Mouse (Mus musculus) limb, embryonic 11.5 days (tissue): ENCODE measurements around the gene Fbxw7. TPM values are rescaled to one million over a fixed set of nuclear protein-coding genes. Genes with fewer than 3 reads are reported as not detected.

Experiments used
- ATAC-seq: fragments of 200-750 bp; cut with Nextera tagmentation; 2 replicates; pipeline ENCODE4 v1.8.0; 2017; ENCODE audit warnings: low read depth; ENCODE audit not compliant: insufficient number of reproducible peaks, low FRiP score, low TSS enrichment
- DNase-seq: peaks from one replicate; pipeline ENCODE4 v3.0.0-alpha.2; 2015; ENCODE audit warnings: low spot score
- H3K27ac ChIP-seq: fragments of 300-500 bp; sonication (generic); replicated peaks from 2 replicates; pipeline ENCODE4 v1.5.1; 2014; ENCODE audit warnings: low read depth, mild to moderate bottlenecking, low read length
- H3K27me3 ChIP-seq: fragments of 300-500 bp; sonication (generic); 2 replicates; pipeline ENCODE4 v1.6.1; 2014; ENCODE audit warnings: mild to moderate bottlenecking, low read length, mixed read lengths; ENCODE audit not compliant: control insufficient read depth, insufficient read depth
- H3K36me3 ChIP-seq: fragments of 300-500 bp; sonication (generic); 2 replicates; pipeline ENCODE4 v1.6.1; 2014; ENCODE audit warnings: mild to moderate bottlenecking, low read length, moderate library complexity, mixed read lengths; ENCODE audit not compliant: control insufficient read depth, insufficient read depth
- H3K4me1 ChIP-seq: fragments of 300-500 bp; sonication (generic); 2 replicates; pipeline ENCODE4 v1.6.1; 2014; ENCODE audit warnings: low read length, mixed read lengths; ENCODE audit not compliant: control insufficient read depth, insufficient read depth
- H3K4me2 ChIP-seq: fragments of 300-500 bp; sonication (generic); 2 replicates; pipeline ENCODE4 v1.6.1; 2014; ENCODE audit warnings: low read depth, mild to moderate bottlenecking, moderate library complexity; ENCODE audit not compliant: severe bottlenecking
- H3K4me3 ChIP-seq: fragments of 300-500 bp; sonication (generic); 2 replicates; pipeline ENCODE4 v1.5.1; 2014; ENCODE audit warnings: low read depth, low read length
- H3K9ac ChIP-seq: fragments of 300-500 bp; sonication (generic); 2 replicates; pipeline ENCODE4 v1.6.1; 2014; ENCODE audit warnings: mild to moderate bottlenecking, low read length
- H3K9me3 ChIP-seq: fragments of 300-500 bp; sonication (generic); 2 replicates; pipeline ENCODE4 v1.6.1; 2016; ENCODE audit warnings: low read length; ENCODE audit not compliant: control insufficient read depth
- WGBS: fragments of 180-500 bp; shearing (Covaris S2); extraction: QIAGEN DNeasy Blood & Tissue Kit; methylation state at CpG from one replicate; pipeline ENCODE4 v1.1.7; 2014; 5-methylcytosine and 5-hydroxymethylcytosine counted together
- polyA plus RNA-seq: library from polyadenylated mRNA; unstranded; fragments of >200 nt; fragmentation: Nextera tagmentation; extraction: Ambion mirVana; gene quantifications from 2 replicates; pipeline ENCODE4 v1.2.1, GENCODE M21; 2014

The Fbxw7 gene
- polyA plus RNA-seq, 1 experiment from 2014 or later = 8.5 TPM

DNA sequence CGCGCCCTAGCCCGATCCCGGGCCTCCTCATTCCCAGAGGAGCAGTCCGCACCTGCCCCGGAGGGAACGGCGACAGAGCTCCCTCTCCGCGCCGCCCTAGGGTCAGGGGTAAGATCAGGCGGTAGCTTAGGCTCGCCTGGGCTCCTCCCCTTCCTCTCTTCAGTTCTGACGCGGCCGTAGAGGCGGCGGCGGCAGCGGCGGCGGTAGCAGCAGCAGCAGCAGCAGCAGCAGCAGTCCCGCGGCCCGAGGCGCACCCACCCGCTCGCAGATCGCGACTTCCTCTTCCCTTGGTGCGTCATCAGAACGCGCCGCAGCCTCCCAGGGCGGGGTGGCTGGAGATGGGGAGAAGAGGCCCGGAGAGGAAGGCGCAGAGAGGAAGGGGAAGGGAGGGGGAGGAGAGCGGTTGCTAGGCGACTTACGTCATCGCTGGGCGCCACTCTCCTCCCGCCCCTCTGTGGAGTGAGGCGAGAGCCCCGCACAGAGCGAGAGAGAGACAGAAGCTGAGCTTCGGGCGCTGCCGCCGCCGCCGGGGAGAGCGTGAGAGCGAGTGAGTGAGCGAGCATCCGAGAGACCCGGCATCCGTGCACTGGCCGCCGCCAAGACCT, 809 bp upstream of the Fbxw7 start:
- Histone ChIP-seq H3K27me3 (no peaks in the 10 kb centered on the region), H3K9me3 (no peaks in the 10 kb centered on the region), H3K4me3 (peak overlapping the region; percentile 97), H3K4me1 (peaks cover 12% of the 10 kb centered on the region; the same call in 1 of the 2 replicates), H3K27ac (peak overlapping the region; percentile 84), H3K9ac (peak overlapping the region; percentile 85), H3K36me3 (no peaks in the 10 kb centered on the region), H3K4me2 (peak overlapping the region; percentile 100)
- WGBS = under 1% methylated on average over 43 of the region's 60 CpGs
- ATAC-seq (peak; percentile 98), DNase-seq (peak; percentile 100)

DNA sequence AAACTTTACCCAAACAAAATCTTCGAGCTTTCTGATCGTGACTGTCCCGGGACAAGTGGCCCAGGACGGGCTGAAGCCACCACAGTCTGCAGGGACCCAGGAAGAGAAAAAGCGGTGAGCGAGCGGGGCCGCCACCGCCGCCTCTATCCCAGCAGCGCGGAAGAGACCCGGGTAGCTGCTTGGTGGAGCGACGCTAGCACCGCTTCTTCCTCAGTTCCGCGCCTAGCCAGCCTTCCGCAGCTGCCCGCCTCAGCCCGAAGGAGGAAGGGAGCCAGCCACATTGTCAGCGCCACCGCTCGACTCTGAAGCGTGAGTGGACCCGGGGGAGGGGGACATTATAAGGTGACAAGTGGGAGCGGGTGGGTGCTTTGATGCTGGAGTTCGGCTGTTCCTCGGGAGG, 393 bp downstream of the Fbxw7 start:
- peak overlapping the region; percentile 97 for H3K4me3 ChIP-seq
- no peaks in the 10 kb centered on the region for H3K36me3 ChIP-seq
- H3K4me2 ChIP-seq = peak overlapping the region; percentile 100
- H3K4me1 ChIP-seq = peaks cover 12% of the 10 kb centered on the region; the same call in 1 of the 2 replicates
- H3K27me3 ChIP-seq = no peaks in the 10 kb centered on the region
- no peaks in the 10 kb centered on the region for H3K9me3 ChIP-seq
- under 1% methylated on average over 29 of the region's 29 CpGs for WGBS
- DNase-seq (peak; percentile 50), ATAC-seq (no peak)
- peak overlapping the region; percentile 85 for H3K9ac ChIP-seq
- H3K27ac ChIP-seq = no peak overlapping the region

DNA sequence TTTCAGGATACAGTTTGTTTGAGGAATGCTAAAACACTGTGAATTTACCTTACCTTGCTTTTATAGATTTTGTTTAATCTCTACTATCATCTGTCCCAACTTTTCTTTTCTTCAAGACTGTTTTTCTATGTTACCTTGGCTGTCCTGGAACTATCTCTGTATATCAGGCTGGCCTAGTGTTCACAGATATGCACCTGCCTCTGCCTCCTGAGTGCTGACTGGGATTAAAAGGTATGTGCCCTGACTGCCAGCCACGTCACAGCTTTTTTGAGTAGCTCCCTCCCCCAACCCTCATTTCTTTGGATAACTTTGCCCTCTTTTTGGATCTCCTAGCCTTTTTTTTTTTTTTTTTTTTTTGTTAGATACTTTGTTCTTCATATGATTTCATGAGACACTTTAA, 1.9 kb downstream of the Fbxw7 start:
- ATAC-seq (no peak), DNase-seq (no peak)
- no peaks in the 10 kb centered on the region for H3K36me3 ChIP-seq
- no peak overlapping the region for H3K9ac ChIP-seq
- H3K4me1 ChIP-seq = peaks cover 12% of the 10 kb centered on the region; the same call in 1 of the 2 replicates
- H3K27ac ChIP-seq = no peak overlapping the region
- no peaks in the 10 kb centered on the region for H3K9me3 ChIP-seq
- no peak overlapping the region for H3K4me3 ChIP-seq
- 73% methylated on average over 1 of the region's 1 CpGs for WGBS
- no peaks in the 10 kb centered on the region for H3K27me3 ChIP-seq
- H3K4me2 ChIP-seq = no peak overlapping the region

DNA sequence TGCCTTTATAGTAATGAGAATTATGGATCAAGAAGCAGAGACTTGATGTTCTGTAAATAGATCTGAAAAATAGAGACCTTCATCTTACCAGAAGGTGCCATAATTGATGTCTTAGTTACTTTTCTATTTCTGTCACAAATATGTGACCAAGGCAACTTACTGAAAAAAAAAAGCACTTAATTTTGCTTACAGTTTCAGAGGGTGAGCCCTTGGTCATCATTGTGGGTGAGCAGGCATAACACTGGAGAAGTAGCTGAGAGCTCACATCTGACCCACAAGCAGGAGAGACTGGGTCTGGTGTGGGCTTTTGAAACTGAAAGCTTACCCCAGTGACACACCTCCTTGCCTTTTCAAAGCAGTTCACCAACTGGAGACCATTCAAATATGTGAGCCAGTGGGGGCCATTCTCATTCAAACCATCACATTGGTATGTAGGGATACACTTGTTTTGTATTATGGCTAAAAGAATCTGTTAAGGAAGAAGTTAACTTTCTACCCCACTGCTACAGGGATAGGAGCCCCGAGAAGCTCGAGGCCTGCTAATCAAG, 5.7 kb downstream of the Fbxw7 start:
- Histone ChIP-seq H3K4me3 (no peak overlapping the region), H3K9me3 (no peaks in the 10 kb centered on the region), H3K36me3 (no peaks in the 10 kb centered on the region), H3K4me1 (peaks cover 8% of the 10 kb centered on the region; the same call in 1 of the 2 replicates), H3K27me3 (no peaks in the 10 kb centered on the region), H3K4me2 (no peak overlapping the region), H3K27ac (no peak overlapping the region), H3K9ac (no peak overlapping the region)
- ATAC-seq = no peak
- DNase-seq = no peak
- 79% methylated on average over 2 of the region's 2 CpGs for WGBS

DNA sequence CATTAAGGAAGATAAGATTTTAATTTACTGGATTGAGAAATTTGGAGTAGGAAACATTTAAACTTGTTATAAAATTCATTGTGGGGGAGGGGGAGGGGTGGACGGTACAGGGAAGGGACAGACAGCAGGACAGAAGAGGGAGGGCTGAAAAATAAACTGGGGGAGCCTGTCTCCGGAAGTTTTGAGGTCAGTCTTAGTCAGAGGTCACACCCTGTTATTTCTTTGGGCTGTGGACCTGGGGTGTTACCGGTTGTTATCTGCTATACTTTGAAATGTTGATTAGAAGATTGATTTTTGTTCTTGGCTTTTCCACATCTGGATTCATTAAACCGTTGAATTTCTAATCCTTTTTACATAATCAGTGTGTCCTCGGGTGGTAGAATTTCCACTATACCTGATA, 10.9 kb downstream of the Fbxw7 start:
- Histone ChIP-seq H3K9me3 (no peaks in the 10 kb centered on the region), H3K4me1 (no peaks in the 10 kb centered on the region), H3K27ac (no peak overlapping the region), H3K36me3 (no peaks in the 10 kb centered on the region), H3K4me2 (no peak overlapping the region), H3K4me3 (no peak overlapping the region), H3K9ac (no peak overlapping the region), H3K27me3 (no peaks in the 10 kb centered on the region)
- DNase-seq = no peak
- WGBS = 71% methylated on average over 5 of the region's 5 CpGs
- ATAC-seq = no peak

DNA sequence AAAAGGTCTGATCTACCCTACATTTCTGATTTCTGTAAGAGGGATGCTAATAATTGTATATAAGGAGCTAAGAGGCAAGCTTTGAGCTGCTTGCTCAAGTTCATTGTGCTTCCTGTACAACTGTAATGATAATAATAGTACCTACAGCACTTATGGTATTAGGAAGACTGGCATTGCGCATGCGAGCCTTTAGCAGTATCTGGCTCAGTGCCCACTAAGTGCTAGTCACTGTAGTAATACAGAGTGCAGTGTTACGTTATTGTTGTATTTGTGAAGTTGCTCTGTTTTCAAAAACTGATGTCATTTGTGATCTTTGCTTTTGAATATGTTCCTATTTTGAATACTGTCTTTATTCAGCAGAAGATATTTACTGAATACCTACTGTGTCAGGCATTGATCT, 11.3 kb downstream of the Fbxw7 start:
- Histone ChIP-seq H3K9me3 (no peaks in the 10 kb centered on the region), H3K36me3 (no peaks in the 10 kb centered on the region), H3K27me3 (no peaks in the 10 kb centered on the region), H3K4me2 (no peak overlapping the region), H3K4me1 (no peaks in the 10 kb centered on the region), H3K9ac (no peak overlapping the region), H3K27ac (no peak overlapping the region), H3K4me3 (no peak overlapping the region)
- ATAC-seq (no peak), DNase-seq (no peak)
- 91% methylated on average over 3 of the region's 3 CpGs for WGBS

DNA sequence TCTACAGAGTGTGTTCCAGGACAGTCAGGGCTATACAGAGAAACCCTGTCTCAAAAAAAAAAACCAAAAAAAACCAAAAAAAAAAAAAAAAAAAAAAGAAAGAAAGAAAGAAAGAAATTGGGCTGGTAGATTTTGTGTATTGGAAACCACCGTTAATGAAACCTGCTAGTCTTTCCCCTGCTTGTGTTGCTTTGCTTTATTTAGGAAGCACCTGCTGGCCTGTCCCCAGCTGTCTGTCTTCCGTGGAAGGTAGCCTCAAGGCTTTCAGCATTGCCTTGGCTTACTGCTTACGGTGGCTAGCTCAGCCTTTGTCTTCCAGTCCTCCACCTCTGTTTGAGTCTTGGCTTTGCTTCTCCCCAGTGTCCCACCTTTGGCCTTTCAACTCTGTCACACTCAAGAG, 11.9 kb downstream of the Fbxw7 start:
- no peak for DNase-seq
- no peaks in the 10 kb centered on the region for H3K27me3 ChIP-seq
- no peaks in the 10 kb centered on the region for H3K9me3 ChIP-seq
- no peak overlapping the region; the same call in 1 of the 2 replicates for H3K9ac ChIP-seq
- WGBS = 75% methylated on average over 3 of the region's 3 CpGs
- H3K27ac ChIP-seq = no peak overlapping the region
- ATAC-seq = no peak
- H3K4me3 ChIP-seq = no peak overlapping the region
- no peak overlapping the region for H3K4me2 ChIP-seq
- no peaks in the 10 kb centered on the region for H3K36me3 ChIP-seq
- no peaks in the 10 kb centered on the region for H3K4me1 ChIP-seq

DNA sequence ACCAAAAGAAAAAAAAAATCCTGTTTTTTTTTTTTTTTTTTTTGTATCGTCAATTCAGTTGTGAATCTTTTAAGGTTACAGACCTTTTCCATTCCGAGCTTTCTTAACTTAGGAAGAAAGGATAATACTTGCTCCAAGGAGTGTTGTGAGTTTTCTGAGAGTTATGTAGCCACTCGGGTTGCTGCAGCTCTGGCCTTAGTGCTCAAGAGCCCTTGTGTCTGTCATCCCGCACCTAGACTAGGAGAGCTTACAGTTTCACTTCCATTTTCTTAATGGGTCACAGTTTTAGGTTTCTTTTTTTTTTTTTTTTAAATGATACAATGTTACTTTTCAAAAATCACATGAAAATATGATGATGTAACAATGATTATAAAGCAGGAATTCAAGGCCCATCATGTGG, 12.5 kb downstream of the Fbxw7 start:
- H3K4me2 ChIP-seq = no peak overlapping the region
- no peak overlapping the region for H3K4me3 ChIP-seq
- 86% methylated on average over 4 of the region's 4 CpGs for WGBS
- H3K27ac ChIP-seq = no peak overlapping the region
- H3K36me3 ChIP-seq = no peaks in the 10 kb centered on the region
- ATAC-seq (no peak), DNase-seq (no peak)
- H3K9ac ChIP-seq = no peak overlapping the region
- H3K9me3 ChIP-seq = no peaks in the 10 kb centered on the region
- no peaks in the 10 kb centered on the region for H3K27me3 ChIP-seq
- H3K4me1 ChIP-seq = no peaks in the 10 kb centered on the region

DNA sequence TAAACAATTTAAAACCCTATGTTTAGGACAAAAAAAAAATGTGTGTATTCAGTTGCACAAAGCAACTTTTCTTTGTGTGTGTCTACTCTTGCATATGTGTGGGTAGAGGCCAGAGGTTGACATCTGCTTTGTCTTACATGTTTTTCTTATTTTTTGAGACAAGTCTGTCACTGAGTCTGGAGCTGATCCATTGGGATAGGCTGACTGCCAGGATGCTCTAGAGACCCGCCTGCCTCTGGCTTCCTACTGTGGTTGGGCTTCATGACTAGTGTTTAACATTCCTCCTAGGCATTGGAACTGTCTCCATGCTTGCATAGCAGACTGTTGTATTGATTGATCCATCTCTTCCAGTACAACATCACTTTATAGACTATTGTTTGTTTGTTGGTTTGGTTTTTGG, 14.3 kb downstream of the Fbxw7 start:
- no peak overlapping the region for H3K9ac ChIP-seq
- WGBS = 84% methylated on average over 1 of the region's 1 CpGs
- ATAC-seq = no peak

More for the DNA sequence above, 14.3 kb downstream of the Fbxw7 start:
- Histone ChIP-seq H3K36me3 (no peaks in the 10 kb centered on the region), H3K4me3 (no peak overlapping the region), H3K27me3 (no peaks in the 10 kb centered on the region), H3K4me2 (no peak overlapping the region), H3K27ac (no peak overlapping the region), H3K4me1 (no peaks in the 10 kb centered on the region), H3K9me3 (no peaks in the 10 kb centered on the region)
- DNase-seq = no peak
